Mouse (Mus musculus) brain, embryonic 18.5 days (tissue): ENCODE measurements at regions not wholly inside any gene's neighbourhood (a gene's known extent, or its start where the extent isn't known, plus 50 kb on each side); places are given as distances from the start of the nearest gene placed in this dataset.

ENCODE experiments used
- DNase-seq: peaks from one replicate; pipeline ENCODE4 v3.0.0-alpha.2; 2012; ENCODE audit warnings: low read depth, low spot score

- DNase-seq = no peak
Observed at GRCm38 (mm10) chr2:128473241-128473954, 117.6 kb upstream of the Spdye4c start.

DNA sequence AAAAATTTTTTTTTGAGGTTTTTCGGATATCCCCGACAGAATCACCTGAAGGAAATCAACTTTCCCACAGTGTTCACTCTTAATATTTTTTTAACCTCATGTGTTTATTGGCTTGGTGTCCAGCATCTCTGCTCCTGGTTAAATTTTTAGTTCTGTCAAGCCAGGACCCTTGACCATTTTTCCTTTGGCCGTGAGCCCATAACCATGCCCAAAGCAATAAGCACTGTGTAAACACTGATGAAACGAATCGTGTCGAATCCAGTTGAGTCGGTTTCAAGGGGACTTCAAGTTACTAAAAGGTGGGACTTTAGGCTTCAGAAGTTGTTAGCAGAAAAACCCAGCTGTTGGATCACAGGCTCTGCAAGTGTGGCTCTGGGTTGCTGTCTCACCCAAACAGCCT lies 117.0 kb upstream of the Spdye4c start:
- no peak for DNase-seq

DNA sequence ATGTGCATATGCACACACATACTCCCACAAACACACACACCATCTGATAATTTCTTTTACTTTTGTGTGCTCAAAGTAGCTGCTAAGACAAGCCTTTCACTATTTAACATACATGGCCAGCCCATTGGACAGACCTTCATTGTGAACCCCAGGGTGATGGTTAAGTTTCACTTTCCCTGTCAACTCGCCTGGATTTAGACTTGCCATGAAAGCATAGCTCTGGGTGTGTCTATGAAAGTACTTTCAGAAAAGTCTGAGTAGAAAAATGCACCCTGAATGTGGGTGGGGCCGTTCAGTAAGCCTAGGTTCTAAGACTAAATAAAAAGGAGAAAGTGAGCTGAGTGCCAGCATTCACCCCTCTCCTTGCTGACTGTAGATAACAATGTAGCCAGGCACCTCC lies 113.8 kb upstream of the Spdye4c start:
- no peak for DNase-seq

DNA sequence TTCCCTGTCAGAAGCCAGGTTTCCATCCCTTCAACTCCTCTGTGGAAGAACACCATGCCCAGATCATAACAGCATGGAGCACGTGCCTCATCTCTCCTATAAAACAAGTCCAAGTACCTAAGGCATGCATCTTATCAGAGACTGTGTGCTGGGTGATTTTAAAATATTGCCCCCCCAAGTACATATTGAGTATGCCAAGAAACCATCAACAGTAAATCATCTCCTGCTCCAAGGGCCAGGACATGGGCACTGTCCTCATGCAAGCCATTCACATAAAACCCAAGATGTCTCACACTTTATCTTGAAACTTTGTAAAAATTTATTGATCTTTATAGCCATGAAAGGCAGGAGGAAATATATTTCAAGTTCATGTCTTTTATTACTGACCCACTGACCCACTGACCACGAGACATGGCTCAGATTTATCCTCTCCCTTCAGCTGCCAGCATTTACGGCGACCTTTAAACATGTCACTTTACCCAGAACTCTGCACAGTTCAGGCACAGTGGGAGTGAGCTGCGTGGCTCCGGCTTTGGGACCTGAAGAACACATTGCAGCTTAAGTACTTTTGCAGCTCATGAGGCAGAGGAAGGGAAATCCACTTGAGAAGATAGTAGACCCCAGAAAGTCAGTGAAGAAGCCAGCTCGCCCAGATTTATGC lies 99.7 kb upstream of the Spdye4c start:
- DNase-seq = no peak

- DNase-seq = no peak
Observed at GRCm38 (mm10) chr2:128493871-128494270, 97.1 kb upstream of the Spdye4c start.

DNA sequence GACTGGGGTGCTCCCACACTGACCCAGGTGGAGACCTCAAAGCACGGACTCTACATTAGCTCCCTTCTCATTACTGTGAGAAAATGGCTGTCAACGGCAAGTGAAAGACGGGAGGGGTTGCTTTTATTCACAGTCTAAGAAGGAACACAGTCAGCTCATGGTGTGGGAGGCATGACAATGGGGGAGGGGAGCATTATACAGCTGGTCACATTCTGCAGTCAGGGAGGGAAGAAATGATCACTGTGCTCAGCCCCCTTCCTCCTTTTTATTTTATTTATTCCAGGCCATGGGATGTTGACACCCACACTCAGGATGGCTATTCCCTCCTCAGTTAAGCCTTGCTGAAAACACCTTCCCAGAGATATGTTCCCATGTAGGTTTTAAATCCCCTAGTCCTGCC lies 93.1 kb upstream of the Spdye4c start:
- no peak for DNase-seq

- DNase-seq = no peak
Observed at GRCm38 (mm10) chr2:128498611-128499010, 92.4 kb upstream of the Spdye4c start.

DNA sequence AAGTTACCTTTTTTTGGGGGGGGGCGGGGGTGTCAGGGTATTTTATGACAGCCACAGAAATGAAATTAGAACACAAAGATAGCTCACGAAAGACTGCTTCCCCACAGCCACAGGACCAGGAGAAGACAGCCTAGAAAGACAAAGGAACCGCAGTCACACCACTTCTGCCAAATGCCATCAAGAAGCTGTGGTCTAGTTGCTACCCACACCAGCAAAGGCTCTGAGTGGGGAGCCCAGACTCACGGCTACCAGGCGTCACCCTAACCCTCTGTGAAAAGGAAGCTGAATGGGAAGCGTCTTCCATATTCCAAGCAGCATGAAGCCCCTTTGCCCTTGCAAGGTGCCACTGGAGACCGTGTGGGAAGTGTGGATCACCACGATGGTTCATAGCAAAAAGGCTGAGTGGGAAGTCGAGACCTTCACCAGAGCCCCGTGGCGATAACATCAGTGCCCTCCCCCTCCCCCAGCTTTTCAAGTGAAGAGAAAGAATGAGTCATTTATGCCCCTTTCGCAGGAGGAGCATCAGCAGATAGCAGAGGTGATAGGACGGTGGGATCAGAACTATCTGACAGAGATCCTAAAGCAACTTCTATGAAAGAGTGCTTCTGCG lies 91.3 kb upstream of the Spdye4c start:
- DNase-seq = no peak

DNA sequence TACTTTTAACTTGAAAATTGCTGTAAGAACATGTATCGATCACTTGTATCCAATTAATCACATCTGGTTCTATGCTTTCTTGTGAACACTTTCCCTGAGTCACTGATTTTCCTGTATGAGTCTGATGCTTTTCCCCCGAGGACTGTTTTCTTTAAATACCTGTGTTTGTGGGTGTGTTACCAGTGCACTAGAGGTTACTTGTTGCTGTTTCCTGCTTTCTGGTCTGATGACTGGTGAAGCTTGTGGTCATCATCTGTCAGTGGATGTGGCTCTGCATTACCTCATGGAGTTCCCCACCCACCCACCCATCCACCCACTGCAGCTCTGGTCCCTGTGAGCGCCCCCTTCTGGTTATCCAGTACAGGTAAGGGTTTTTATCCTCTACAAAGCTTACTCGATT lies 88.3 kb upstream of the Spdye4c start:
- no peak for DNase-seq

- no peak for DNase-seq
Observed at GRCm38 (mm10) chr2:128503136-128503935, 87.7 kb upstream of the Spdye4c start.

DNA sequence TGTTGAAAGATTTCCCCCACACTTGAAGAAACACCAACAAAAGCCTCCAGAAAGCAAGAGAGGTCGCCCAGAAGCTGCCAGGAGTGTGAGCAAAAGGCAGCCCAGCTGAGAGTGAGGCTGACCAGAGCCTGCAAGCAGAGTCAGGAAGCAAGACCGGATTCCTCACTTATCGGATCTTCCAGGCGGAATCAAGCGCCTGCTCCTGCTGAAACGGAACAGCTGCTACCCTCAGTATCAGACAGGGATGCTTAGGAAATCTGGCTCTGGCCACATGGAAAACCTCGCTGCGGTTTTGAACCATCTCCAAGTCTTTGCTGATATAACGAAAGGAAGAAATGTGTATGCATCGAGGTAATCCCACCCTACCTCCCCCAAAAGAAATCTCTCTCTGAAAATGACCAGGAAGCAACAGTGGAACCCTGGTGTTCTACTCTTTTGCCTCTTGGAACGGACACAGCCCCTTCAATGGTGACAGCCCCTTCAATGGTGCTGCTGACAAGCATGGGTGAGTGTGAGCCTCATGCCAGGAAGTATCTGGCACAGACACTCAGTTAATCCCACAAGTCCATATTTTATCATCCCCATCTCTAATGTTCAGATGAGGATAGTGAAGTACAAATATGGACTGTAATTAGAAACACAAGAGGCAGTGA lies 83.3 kb upstream of the Spdye4c start:
- DNase-seq = no peak

- no peak for DNase-seq
Observed at GRCm38 (mm10) chr2:128508244-128508605, 82.8 kb upstream of the Spdye4c start.

GRCm38 (mm10) chr2:128511291-128511690 lies 79.7 kb upstream of the Spdye4c start:
- no peak for DNase-seq

GRCm38 (mm10) chr2:128512852-128513251 lies 78.2 kb upstream of the Spdye4c start:
- no peak for DNase-seq

DNA sequence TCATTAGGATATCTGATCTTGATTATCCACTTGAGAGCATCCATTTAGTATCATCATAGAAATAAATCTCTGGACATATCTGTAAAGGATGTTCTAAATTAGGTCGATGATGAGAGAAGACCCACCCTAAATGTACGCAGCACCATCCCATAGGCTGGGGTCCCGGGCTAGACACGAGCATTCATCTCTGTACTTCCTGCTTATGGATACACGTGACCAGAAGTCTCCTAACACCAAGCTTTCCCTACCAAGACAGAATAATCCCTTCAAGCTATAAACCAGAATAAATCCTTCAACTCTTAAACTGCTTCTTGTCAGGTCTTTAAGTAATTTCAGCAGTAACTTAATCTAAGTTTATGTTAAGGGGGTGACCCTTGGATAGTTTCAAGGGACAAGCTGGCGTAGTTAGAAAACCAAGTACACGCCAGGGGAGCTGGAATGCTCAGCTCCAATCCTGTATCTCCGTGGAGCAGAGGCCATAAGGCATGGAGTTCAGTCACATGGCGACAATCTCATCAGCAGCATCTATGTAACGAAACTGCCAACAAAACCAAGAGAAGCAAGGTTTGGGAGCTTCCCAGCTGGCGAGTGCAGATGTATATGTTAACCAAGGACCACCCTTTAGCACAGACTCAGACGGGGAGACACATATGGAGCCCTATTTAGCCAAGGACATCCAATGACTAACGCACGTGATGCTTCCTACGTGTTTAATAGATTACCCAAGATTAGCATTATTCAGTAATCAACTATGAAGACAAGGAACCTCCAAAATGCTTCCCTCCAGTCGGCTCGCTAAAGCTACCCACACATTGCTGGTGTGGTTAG lies 76.3 kb upstream of the Spdye4c start:
- DNase-seq = no peak

DNA sequence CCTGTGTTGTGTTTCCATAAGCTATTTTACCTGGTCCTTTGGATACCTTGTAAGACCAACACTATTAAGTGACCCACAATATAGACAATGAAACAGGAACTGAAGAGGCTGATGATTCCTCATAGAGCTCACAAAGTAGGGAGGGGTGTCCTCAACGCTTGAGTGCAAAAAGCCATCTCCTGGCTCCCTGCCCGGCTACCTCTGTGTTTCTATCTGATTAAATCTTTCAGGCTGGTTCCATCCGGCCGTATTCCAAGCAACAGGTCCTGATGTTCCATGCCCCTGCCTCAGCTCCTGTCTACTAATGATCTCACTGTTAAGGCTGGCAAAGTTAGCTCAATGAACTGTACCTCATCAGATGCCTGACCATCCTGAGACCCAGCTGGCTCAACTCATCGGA lies 75.3 kb upstream of the Spdye4c start:
- no peak for DNase-seq

DNA sequence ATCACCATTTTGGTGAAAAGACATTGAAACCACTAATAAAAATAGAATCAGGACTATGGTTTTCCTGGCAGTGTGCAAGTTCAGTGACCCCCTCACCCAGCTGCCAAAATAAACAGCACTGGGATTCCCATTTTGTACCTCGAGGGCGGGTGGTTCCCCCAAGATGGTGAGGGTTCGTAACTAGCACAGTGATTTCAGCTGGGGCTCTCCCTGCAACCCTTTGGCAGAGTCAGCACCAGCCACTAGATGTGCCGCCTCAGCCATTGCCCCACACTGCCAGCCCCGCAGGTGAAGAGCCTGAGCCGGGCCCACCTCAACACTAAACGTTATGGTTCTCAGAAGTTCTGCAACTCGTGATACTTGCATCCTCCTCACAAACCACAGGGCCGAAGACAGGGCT lies 74.3 kb upstream of the Spdye4c start:
- no peak for DNase-seq

DNA sequence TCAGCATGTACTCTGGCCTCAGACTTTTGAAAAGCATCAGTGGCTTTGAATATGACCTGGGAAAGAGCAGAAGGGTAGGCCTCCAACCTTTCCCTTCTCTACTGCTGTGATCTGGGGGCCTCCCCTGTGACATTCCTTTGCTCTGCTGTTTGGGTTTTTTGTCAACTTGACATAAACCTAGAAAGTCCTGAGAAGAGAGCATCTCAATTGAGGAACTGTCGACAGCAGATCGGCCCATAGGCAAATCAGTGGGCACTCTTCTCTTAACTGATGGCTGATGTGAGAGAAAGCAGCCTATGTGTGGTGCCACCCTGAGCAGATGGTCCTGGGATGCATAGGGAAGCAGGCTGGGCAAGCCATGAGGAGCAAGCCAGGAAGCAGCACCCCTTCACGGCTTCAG lies 72.9 kb upstream of the Spdye4c start:
- no peak for DNase-seq

- DNase-seq = no peak
Observed at GRCm38 (mm10) chr2:128521701-128522443, 69.1 kb upstream of the Spdye4c start.

DNA sequence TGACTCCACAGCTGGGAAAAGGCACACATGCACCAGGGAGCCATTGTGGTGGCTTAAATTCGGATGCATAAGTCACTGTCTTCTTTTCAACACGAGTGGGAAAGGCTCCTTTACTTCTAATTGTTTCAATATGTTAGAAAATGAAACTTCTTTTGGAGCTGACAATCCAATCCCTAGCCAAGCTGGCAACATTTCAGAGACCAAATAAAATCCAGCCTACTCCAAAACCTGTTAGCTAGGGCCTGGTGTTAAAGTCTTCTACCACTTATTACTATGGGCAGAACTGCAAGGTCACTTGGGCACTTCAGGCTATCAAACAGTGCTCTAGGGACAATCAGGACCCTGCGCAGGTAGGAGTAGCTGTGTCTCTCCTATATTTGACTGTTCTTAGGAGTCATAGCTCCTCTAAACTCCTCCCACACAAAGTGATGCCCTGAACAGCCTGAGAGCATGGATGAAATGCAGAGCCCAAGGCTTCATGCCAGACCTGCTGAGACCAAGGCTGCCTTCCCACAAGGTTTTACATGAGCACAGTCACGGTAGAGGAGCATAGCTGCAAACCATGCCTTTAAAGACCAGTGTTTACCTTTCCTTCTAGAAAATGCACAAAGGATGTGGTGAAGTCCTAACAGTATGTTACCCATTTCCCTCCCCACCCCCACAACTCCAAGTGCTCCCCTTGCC lies 67.4 kb upstream of the Spdye4c start:
- DNase-seq = no peak
